Mouse (Mus musculus): ENCODE results near the gene Nfib. TPM values are rescaled to one million over a fixed set of nuclear protein-coding genes. Genes with fewer than 3 reads are reported as not detected.

The Nfib gene
- polyA plus RNA-seq (2015; fragmentation: Nextera tagmentation; extraction: Ambion mirVana) = 6.9 and 10.4 TPM in 2 replicates

- DNase-seq (ENCODE audit: low spot score) = no peak
Observed at GRCm38 (mm10) chr4:82704841-82705794, at the start of gene Nfib. Nfib (minus strand) TSS chr4:82705750.

- peak; percentile 9 for DNase-seq (ENCODE audit: low spot score)
Observed at GRCm38 (mm10) chr4:82735764-82736163, 30.2 kb upstream of the Nfib start.

DNA sequence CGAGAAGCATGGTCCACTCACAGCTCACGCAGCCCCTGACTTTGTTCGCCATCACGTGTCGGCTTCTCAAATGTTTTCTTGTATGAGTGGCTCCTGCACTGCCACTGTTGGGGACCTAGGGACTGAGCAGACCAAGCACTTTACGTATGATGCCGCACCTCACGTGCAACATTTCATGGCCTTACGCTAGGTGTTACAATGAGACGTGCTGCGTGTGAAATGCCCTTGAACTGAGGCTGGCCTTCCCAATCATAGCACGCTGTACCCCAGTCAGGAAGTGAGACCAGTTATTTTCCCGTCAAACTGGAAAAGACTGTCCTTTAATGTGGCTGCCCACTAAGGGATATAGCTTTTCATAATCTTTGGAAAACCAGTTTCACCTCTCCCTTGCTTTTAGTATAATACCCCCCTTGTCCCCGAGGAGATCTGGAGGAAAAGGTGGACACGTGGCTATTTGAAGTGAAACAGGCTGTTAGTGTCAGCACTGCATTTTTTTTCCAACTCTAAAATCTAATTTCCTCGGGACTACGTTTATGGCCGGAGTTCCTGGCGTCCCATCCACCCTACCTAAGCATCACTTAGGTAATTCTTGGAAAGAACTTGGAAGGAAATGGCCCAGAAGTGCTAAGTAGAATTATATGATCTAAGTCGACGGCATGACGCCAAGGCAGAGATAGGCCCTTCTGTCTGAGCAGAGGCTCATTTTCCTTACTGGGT lies 29.4 kb upstream of the Nfib start:
- DNase-seq (ENCODE audit: low spot score) = no peak

- DNase-seq (ENCODE audit: low spot score) = no peak
Observed at GRCm38 (mm10) chr4:82734348-82734747, 28.8 kb upstream of the Nfib start.

GRCm38 (mm10) chr4:82733636-82734035 lies 28.1 kb upstream of the Nfib start:
- DNase-seq (ENCODE audit: low spot score) = no peak

- DNase-seq (ENCODE audit: low spot score) = no peak
Observed at GRCm38 (mm10) chr4:82730248-82730887, 24.8 kb upstream of the Nfib start.

DNA sequence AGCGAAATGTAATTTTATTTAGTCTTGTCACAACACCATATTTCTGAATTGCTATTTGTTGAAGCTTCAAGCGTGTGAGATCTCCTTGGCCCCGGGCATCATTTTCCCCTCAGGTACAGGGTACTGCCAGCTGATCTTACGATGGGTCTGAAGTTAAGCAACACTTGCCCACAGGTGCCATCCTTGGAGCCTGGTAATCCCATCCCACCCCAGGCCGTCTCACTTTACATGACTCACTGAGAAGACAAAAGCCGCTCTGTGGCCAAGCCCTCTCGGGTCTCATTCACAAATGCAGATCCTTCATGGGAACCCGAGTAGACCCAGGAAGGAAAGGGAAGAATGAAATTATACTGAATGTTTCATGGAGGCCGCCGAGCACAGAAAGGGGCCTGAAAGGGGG lies 18.5 kb upstream of the Nfib start:
- DNase-seq (ENCODE audit: low spot score) = no peak

DNA sequence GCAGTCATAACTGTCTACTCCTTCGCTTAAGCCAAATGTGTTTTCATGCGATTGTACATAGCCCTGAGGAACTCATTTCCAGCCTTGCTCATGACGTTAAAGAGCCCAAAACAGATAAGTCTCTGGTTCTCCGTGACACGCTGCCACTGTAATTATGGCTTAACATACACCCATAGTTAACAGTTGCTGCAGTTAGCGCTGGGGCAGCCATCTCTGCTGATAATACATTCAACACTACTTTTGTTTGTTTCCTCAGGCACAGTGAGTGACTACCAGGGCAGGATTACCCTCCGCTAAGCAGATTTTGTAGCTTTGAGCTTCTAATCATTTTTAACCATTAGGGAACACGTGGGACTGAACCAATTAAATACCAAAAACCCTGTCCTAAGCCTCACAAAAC lies 17.5 kb upstream of the Nfib start:
- no peak for DNase-seq (ENCODE audit: low spot score)

DNA sequence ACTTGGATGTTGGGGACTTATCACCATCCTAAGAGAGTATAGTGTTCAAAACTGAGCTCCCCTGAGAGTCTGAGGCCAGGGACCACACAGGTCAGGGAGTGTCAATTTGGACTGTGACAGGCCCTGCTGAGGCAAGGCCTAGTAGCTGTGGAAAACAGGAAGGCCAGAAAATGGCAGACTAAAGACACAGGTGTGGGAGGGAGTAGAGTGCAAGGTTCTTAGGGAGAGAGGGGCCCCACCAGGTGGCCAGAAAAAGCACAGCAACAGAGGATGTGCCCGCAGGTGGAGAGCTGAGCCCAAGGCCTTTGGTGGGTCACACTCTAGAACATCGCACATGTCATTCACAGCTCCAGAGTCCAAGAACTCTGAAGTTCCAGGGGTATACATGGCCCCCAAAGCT lies 10.3 kb upstream of the Nfib start:
- DNase-seq (ENCODE audit: low spot score) = no peak

- DNase-seq (ENCODE audit: low spot score) = no peak
Observed at GRCm38 (mm10) chr4:82711611-82712295, 6.2 kb upstream of the Nfib start.

DNA sequence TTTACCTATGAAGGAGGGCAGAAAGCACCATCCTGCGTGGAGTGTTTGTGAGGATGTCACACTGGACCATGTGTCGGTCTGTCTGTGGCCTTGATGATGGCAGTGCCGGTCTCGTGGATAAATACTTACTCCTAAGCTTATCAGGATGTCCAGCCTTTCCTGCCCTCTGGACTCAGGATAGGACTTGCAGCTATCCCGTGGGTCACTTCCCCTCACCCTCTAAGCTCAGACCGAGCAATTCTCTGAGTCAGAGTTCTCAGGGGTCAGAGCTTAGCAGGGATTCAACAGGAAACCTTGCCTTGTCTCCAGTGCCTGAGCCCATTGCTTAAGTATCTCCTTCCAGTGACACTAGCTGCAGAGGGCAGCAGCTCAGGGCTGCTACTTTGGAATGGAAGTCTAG lies 4.1 kb upstream of the Nfib start:
- no peak for DNase-seq (ENCODE audit: low spot score)

GRCm38 (mm10) chr4:82706012-82706411 lies 462 bp upstream of the Nfib start:
- DNase-seq (ENCODE audit: low spot score) = no peak

- no peak for DNase-seq (ENCODE audit: low spot score)
Observed at GRCm38 (mm10) chr4:82704079-82704830, 1.3 kb downstream of the Nfib start.

GRCm38 (mm10) chr4:82702808-82703207 lies 2.7 kb downstream of the Nfib start:
- DNase-seq (ENCODE audit: low spot score) = no peak

DNA sequence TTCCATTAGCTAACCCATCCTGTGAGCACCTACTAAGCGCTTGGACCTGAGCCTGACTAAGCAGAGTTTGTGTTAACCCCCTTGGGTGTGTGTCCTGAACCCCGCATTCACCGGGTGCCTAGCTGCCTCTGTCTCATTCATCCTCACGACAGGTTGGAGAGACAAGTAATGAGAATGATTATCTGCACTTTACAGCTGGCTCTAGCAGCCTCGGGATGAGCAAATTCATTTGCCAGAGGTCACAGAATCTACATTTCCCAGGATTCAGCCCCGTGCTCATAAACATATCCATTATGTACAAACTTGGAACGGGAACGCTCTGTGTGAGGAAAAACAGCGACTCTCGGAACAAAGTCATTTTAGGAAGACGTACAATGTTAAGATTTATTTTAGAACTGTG lies 6.0 kb downstream of the Nfib start:
- DNase-seq (ENCODE audit: low spot score) = no peak

GRCm38 (mm10) chr4:82698616-82699015 lies 6.9 kb downstream of the Nfib start:
- no peak for DNase-seq (ENCODE audit: low spot score)

DNA sequence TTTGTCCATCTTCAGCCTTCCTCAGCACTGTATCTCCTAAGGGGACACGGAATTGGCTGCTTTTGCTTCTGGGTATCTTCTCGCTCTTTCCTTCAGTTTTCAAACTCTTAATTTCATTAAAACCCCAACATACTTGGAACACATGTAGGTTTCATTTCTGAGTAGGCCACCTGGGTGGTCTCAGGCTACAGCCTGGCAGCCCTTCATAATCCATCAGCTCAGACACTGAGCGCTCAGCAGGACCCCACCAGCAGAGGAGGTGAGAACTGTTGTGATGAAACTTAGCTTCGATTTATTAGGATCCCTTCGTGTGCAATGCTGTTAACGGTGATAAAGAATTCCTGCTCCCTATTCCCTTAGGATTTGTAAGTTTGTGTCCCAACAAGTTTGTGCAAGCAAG lies 8.4 kb downstream of the Nfib start:
- no peak for DNase-seq (ENCODE audit: low spot score)

GRCm38 (mm10) chr4:82695760-82696501 lies 9.6 kb downstream of the Nfib start:
- DNase-seq (ENCODE audit: low spot score) = no peak

GRCm38 (mm10) chr4:82692009-82692326 lies 13.6 kb downstream of the Nfib start:
- DNase-seq (ENCODE audit: low spot score) = no peak

Data from thymus, postnatal 0 days (tissue).